Mouse (Mus musculus) adrenal gland, postnatal 14 days (tissue): ENCODE data around the gene Ppfia3. TPM values are rescaled to one million over a fixed set of nuclear protein-coding genes. Genes with fewer than 3 reads are reported as not detected.
A peak's percentile ranks its signal among the peaks of the same experiment; 100 is the strongest.

Experiments used
- DNase-seq: peaks from one replicate; pipeline ENCODE4 v3.0.0; 2021; ENCODE audit warnings: mixed read lengths
- total RNA-seq: library from RNA; stranded (reverse); gene quantifications from 2 replicates; pipeline ENCODE4 v1.2.3, GENCODE M21; 2021

Ppfia3 gene
- total RNA-seq, 1 experiment from 2014 or later = 2.1 TPM

DNA sequence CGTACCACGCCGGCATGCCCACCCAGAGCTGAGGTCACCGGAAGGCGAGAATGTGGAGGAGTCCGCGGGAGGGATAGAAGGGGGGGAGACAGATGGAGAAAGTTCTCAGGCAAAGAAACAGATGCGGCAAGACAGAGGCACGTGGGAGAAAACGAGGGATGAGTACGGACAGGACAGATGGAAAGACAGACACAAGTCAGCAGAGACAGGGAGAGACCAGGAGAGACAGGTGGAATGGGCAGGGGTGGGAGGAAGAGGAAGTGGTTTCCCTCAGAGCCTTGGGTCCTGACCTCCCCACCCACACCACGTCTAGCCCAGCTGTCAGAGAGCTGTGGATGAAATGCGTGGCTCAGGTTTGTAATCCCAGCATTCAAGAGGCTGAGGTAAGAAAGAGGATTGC is 19.9 kb downstream of the Ppfia3 start:
- no peak for DNase-seq

GRCm38 (mm10) chr7:45343543-45343942 is 23.3 kb downstream of the Ppfia3 start:
- peak; percentile 66 for DNase-seq

DNA sequence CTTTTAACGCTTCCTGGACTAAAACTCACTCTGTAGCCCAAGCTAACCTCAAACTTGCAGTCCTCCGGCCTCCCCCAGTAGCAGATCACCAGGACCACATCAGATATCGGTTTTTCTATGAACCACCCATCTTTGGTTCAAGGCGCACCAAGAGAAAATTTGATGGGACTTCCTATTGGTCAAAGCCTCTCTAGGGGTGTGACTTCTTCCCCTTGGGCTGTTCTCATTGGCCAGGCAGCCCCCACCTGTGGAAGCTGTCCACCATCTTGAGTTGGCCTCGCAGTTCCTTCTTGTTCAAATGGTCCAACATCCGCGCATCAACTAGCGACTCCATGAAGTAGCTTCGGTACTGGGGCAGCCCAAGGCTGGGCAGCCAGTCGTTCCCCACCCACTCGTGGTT is 24.7 kb downstream of the Ppfia3 start:
- no peak for DNase-seq

DNA sequence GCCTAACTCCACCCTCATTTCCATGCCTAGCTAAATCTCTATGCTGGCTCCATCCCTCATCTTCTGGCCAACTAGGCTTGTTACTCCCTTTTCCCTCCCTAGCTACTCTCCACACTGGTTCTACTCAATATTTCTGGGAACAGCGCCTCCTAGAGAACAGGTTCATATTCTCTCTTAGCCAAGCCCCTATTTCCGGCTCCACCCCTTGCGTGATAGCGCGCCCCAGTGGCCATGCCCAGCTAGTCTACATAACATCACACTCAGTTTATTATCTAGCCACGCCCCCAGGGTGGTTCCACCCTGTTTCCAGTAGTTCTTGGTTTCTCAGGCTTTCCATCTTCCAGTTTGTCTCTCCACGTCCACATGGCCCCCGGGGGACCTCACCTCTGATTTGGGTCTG is 25.5 kb downstream of the Ppfia3 start:
- DNase-seq = peak; percentile 94

GRCm38 (mm10) chr7:45340669-45341068 is 26.1 kb downstream of the Ppfia3 start:
- DNase-seq = peak; percentile 55

DNA sequence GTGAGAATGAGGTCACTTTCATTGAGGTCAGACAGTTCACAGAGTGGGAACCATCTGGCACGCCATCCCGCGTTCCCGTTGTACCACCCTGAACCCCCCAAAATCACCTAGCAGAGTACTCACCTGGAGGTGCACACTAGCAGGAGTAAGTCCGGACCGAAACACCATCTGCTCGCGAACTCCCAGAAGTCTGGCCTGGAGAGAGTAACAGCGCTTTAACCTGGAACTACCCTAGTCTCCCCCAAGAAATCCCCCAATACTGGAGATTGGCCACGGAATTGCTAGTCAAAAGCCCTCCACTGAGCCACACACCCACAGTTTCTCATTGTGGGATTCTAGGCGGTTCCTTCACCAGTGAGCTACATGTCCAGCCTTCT is 26.8 kb downstream of the Ppfia3 start:
- no peak for DNase-seq

GRCm38 (mm10) chr7:45339410-45340065 is 27.3 kb downstream of the Ppfia3 start:
- peak; percentile 70 for DNase-seq

- DNase-seq = peak; percentile 43
Observed at GRCm38 (mm10) chr7:45338161-45338911, 28.5 kb downstream of the Ppfia3 start.

GRCm38 (mm10) chr7:45337469-45337868 is 29.4 kb downstream of the Ppfia3 start:
- no peak for DNase-seq

DNA sequence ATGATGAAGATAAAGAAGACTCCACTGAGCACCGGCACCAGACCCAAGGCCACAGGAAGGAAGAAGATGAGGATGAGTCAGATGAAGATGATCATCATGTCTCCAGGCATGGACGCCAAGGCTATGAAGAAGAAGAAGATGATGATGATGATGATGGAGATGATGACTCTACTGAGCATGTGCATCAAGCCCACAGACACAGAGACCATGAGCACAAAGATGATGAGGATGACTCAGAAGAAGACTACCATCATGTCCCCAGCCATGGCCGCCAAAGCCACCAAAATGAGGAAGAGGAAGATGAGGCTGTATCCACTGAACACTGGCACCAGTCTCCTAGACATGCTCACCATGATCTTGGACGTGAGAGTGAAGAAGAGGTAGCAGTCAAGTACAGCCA is 30.5 kb downstream of the Ppfia3 start:
- DNase-seq = no peak

GRCm38 (mm10) chr7:45335056-45335455 is 31.8 kb downstream of the Ppfia3 start, which contains the start of gene Hrc:
Gene Hrc, plus strand, starts transcription at chr7:45335290.
- no peak for DNase-seq

DNA sequence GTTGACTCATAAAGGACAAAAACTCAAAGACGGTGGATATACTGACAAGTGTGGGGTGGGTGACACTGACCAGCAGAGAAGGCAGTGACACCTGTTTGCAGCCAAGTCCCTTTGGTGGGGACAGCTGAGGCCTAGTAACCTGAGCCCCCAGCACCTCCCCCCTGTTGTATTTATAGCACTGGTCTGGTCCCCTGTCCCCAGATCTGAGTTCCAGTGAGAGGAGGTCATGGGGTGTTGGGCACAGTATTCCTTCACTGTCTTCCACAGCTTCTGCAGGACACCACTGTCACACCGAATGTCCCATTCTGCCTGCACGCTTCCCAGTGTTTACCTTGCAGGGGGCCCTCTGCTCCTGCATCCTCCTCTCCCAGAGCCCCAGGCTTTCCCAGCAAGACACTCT is 32.2 kb downstream of the Ppfia3 start:
- no peak for DNase-seq

DNA sequence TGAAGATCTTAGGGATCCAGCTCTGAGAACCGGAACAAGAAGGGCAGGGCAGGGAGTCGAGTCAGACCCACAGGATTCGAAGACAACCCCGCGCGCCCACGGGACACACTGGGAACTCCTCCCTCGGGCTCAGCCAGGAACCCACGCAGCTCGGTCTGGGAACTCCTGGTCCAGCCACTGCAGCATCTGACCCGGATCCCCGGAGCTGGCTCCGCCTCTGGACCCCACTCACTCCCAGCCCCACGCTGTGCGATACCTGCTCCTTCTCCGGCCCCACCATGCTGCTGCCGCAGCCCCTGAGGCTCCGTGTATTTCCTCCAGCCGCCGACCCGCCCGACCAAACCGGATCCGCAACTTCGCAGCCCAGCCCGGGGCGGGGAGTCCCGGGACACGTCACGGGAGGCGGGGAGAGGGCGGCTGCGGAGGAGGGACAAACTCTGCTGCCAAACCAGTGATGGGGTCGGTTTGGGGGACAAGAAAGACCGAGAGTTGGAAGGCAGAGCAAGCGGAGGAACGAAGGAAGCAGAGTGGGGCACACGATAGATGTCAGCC is 33.3 kb downstream of the Ppfia3 start, which contains the start of gene Trpm4:
Trpm4 (minus strand) TSS at position 350 of the 552 bp plus-strand sequence.
- peak; percentile 92 for DNase-seq

- peak; percentile 63 for DNase-seq
Observed at GRCm38 (mm10) chr7:45332685-45333425, 34.0 kb downstream of the Ppfia3 start.

DNA sequence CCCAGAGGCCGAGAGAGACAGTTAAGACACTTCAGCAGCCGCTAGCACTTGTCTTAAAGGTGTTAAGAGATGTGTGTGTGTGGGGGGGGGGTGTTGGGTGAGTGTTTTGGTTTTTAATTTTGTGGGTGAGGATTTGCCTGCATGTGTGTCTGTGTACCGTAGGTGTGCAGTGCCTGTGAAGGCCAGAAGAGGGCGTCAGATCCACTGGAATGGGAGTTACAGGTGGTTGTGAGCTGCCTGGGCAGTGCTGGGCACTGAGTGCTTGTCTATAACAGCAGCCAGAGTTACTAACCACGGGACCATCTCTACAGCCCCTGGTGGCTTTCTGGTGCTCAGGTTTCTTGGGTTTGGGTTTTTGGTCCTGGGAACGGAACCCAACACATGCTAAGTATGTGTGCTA is 35.3 kb downstream of the Ppfia3 start:
- no peak for DNase-seq

DNA sequence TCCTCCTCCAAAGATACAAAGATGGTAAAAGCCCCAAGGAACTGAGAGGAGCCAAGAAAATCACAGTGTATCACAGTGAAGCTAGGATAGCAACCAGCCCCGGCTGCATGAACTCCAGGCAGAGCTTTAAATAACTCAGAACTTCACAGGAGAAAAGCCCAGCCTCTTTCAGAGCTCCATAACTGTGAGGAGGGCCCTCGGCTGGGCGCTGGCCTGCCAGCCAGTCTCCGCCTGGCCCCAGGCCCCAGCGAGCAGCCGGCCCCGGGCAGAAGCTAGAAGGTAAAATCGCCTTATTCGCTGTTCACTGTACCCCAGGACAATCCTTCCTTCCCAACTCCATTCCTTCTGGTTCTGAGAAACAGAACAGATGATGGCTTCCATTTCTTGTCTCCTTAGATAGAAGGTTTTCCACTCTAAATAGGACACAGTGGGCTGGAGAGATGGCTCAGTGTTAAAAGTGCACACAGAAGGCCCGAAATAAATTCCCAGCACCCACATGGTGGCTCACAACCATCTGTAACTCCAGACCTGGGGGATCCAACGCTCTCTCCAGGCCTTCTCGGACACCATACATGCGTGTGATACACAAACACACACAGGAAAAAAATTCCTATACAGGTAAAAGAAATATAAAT is 37.9 kb downstream of the Ppfia3 start:
- DNase-seq = no peak

- DNase-seq = no peak
Observed at GRCm38 (mm10) chr7:45325800-45326199, 41.0 kb downstream of the Ppfia3 start.

DNA sequence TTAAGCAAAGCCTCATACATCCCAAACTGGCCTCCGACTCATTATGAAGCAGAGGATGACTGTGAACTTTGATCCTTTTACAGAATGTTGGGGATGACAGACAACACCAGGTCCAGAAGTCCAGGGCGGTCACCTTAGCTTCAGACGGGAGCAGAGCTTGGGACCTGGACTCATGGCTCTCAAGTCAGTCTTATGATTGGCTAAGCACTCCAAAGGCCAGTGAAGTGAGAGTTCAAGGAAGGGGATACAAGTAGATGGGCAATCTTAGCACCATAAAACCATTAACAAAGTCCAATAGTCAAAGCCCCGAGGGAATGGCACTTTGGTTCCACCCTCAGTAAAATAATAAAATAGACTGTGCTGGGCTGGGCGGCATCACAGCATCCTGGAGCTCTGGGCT is 43.8 kb downstream of the Ppfia3 start:
- no peak for DNase-seq

- no peak for DNase-seq
Observed at GRCm38 (mm10) chr7:45322245-45322644, 44.6 kb downstream of the Ppfia3 start.

DNA sequence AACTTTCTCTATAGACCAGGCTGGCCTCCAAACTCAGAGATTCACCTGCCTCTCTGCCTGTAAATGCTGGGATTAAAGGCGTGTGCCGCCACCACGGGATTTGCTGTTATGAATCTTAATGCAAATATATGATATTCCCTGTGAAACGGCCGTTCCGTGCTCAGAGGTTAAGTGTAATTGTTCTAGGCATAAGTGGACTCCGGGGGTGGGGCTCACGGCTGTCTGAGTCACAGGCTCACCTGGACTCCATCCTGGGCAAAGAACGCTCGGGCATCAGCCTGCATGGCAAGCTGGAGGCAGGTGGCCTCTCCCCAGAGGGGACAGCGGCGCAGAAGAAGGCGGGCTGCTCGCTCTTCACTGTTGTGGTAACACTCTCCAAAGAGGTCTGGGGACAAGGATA is 50.3 kb downstream of the Ppfia3 start:
- DNase-seq = no peak

DNA sequence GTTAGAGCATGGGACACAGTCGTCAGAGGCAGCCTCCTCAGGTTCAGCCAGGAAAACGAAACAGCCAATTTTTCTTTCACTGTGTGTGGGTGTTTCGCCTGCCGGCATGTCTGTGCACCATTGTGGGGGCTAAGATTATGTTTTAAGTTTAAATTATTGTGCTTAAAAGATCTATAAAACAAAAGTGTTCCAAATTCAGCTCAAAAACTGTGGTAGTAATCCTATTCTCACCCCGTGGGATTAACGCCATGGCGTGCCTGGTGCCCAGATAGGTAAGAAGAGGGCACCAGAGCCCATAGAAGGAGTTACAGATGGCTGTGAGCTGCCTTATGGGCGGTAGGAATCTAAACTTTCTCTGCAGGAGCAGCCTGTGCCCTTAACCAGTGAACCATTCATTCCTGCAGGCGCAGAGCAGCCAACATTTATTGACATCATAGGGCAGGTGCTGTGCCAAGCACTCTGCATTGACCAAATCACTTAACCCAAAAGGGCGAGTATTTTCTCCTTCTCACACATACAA is 51.6 kb downstream of the Ppfia3 start:
- no peak for DNase-seq

DNA sequence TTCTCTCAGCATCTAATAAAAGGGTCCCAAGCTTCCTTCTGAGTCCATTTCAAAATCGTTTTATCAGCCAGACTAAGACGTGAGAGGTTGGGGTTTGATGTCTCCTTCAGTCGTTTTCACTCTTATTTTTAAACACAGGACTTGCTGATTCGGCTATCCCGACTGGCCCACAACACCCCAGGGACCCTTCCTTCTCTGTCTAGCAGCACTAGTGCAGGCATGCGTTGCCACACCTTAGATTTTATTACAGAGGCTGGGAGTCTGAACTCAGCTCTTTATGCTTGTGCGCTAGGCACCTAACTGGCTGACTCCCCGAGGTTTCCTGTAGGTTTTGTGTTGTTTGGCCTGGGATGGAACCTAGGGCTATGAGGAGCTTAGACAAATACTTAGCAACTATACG is 53.3 kb downstream of the Ppfia3 start:
- DNase-seq = no peak
